Mouse (Mus musculus) activated CD4-positive, CD25-positive, alpha-beta regulatory T cell (primary cell): Measurements from ENCODE around the gene Adra2c. TPM values are rescaled to one million over a fixed set of nuclear protein-coding genes. Genes with fewer than 3 reads are reported as not detected.

Source experiments
- polyA plus RNA-seq, 2 experiments: library from polyadenylated mRNA; unstranded; fragments of 100-300 nt; shearing (Covaris generic); gene quantifications; one replicate each; pipeline ENCODE4 v1.2.1; 2017

The Adra2c gene
- polyA plus RNA-seq: under 1 TPM in 1 of 2 experiments, not detected in 1; 0.18 TPM

GRCm38 (mm10) chr5:35278019-35278418 is at the start of gene Adra2c:
Adra2c (plus strand) TSS chr5:35278319.

Other genes starting within 250 kb of the Adra2c start
- gene Hgfac, start 236.8 kb upstream of the Adra2c start, polyA plus RNA-seq: 1 to 10 TPM; 2.3 to 6.4 TPM
- gene Dok7, start 221.6 kb upstream of the Adra2c start, polyA plus RNA-seq: not detected
- gene Lrpap1, start 172.6 kb upstream of the Adra2c start, polyA plus RNA-seq: 10 to 100 TPM; 69.2 to 75.4 TPM
- gene Hmx1, start 110.8 kb downstream of the Adra2c start, polyA plus RNA-seq: not detected
- gene Cpz, start 247.4 kb downstream of the Adra2c start, polyA plus RNA-seq: not detected